Mouse (Mus musculus) lung, adult 2 months (tissue): ENCODE results near the gene Kat2a.

Experiments
- CTCF ChIP-seq: fragments of 200-500 bp; IDR thresholded peaks from 2 replicates; pipeline ENCODE4 v1.5.1; 2011; ENCODE audit warnings: mild to moderate bottlenecking, low read length, control low read depth; ENCODE audit not compliant: insufficient read depth
- POLR2A ChIP-seq: fragments of 200-500 bp; IDR thresholded peaks from 2 replicates; pipeline ENCODE4 v1.6.1; 2011; ENCODE audit warnings: low read depth, mild to moderate bottlenecking, control low read depth, low read length, borderline replicate concordance; ENCODE audit errors: extremely low read depth

DNA sequence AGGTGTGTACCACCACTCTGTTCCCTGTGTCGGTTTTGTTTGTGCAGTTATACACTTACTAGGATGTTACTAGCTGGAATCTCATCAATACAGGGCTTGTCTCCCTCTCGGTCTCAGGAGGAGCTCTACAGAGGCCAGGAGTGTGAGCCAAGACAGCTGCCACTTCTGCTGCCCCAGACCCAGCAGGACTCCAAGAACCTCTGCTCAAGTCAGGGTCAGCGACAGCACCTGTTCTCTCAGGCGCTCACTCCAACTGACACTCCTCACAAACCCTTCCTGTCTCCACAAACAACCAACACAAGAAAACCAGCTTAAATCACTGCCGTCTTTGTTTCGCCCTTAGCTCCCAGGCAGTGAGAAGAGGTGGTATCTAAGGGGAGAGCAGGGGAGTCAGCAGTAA is 16.3 kb upstream of the Kat2a start:
- TF ChIP-seq POLR2A (no peak), CTCF (no peak)
